Mouse (Mus musculus) Patski (cell line): Measurements from ENCODE around the gene Gm17949. TPM values are rescaled to one million over a fixed set of nuclear protein-coding genes. Genes with fewer than 3 reads are reported as not detected.

Source experiments
- ATAC-seq: fragments of 100-300 bp; one replicate; pipeline ENCODE4 v1.8.0; 2021
- CTCF ChIA-PET: fragments of 350-600 bp; sonication (Branson Sonifier 250); formaldehyde crosslinking; loops from one replicate; lab custom pipeline; 2022; ENCODE audit warnings: inconsistent platforms; lab: Charles Lee
- POLR2A ChIA-PET: fragments of 350-600 bp; sonication (Branson Sonifier 250); formaldehyde crosslinking; loops from one replicate; lab custom pipeline; 2022; ENCODE audit warnings: antibody characterized with exemption, inconsistent platforms; lab: Charles Lee
- DNase-seq: peaks from one replicate; pipeline ENCODE4 v3.0.0-alpha.2; 2011; ENCODE audit warnings: low read depth, low spot score
- H3K27me3 ChIP-seq: fragments of 371-371 bp; one replicate; pipeline ENCODE4 v1.5.1; 2021
- CTCF ChIP-seq: fragments of 100-300 bp; IDR thresholded peaks from one replicate; pipeline ENCODE4 v1.5.1; 2021
- in situ Hi-C: fragments of 300-500 bp; cut with MboI; formaldehyde crosslinking; loops from 3 replicates; pipeline ENCODE4 v1.11.1; 2018; ENCODE audit warnings: low pct_unique_long_range_greater_than_20kb, mixed read lengths
- polyA plus RNA-seq: library from polyadenylated mRNA; unstranded; gene quantifications from one replicate; pipeline ENCODE4 v1.2.3, GENCODE M21; 2021

Gm17949 gene
- not detected for polyA plus RNA-seq

- DNase-seq (peak; percentile 99), ATAC-seq (peak; percentile 87)
- in situ Hi-C loops: no loop called here
- ChIA-PET CTCF (interaction anchor here (0.7 kb wide), 1 partner anchor 14 kb away, joined by 4 read pairs; the partner anchor contains the start of gene Alkbh7), POLR2A (no interaction called here)
- H3K27me3 ChIP-seq: no peaks in the 10 kb centered on the region
- no peak for TF ChIP-seq CTCF
Observed at GRCm38 (mm10) chr17:57011236-57012141, at the start of gene Gm17949, which contains the start of gene Gtf2f1. Gene Gm17949, plus strand, starts transcription at chr17:57011469. Gene Gtf2f1, minus strand, starts transcription at chr17:57011288.

- in situ Hi-C loops: no loop called here
- TF ChIP-seq CTCF: peak; percentile 39
- ATAC-seq (no peak), DNase-seq (no peak)
- CTCF ChIA-PET: no interaction called here
- peaks cover 23% of the 10 kb centered on the region for H3K27me3 ChIP-seq
- POLR2A ChIA-PET: no interaction called here
Observed at GRCm38 (mm10) chr17:56961880-56962279, 49.4 kb upstream of the Gm17949 start.

- TF ChIP-seq CTCF: no peak
- ChIA-PET CTCF (no interaction called here), POLR2A (interaction anchor here (0.6 kb wide), 1 partner anchor 379 kb away, joined by 3 read pairs; no protein-coding TSS in a partner anchor)
- ATAC-seq (no peak), DNase-seq (no peak)
- H3K27me3 ChIP-seq: peaks cover 32% of the 10 kb centered on the region
- in situ Hi-C loops: no loop called here
Observed at GRCm38 (mm10) chr17:56962642-56963405, 48.4 kb upstream of the Gm17949 start.

GRCm38 (mm10) chr17:56963646-56964045 is 47.6 kb upstream of the Gm17949 start:
- ChIA-PET POLR2A (interaction anchor here (0.6 kb wide), 1 partner anchor 378 kb away, joined by 3 read pairs; no protein-coding TSS in a partner anchor), CTCF (no interaction called here)
- ATAC-seq (no peak), DNase-seq (no peak)
- in situ Hi-C loops: no loop called here
- no peak for TF ChIP-seq CTCF
- peaks cover 40% of the 10 kb centered on the region for H3K27me3 ChIP-seq

GRCm38 (mm10) chr17:56969321-56969720 is 41.9 kb upstream of the Gm17949 start:
- TF ChIP-seq CTCF: no peak
- ATAC-seq (no peak), DNase-seq (no peak)
- in situ Hi-C loops: loop anchor here (5.0 kb wide), 1 partner anchor 42 kb away; no protein-coding TSS in a partner anchor
- ChIA-PET POLR2A (no interaction called here), CTCF (no interaction called here)
- peaks cover 60% of the 10 kb centered on the region for H3K27me3 ChIP-seq

- ATAC-seq: no peak
- CTCF ChIA-PET: no interaction called here
- no peak for TF ChIP-seq CTCF
Observed at GRCm38 (mm10) chr17:56970081-56970480, 41.2 kb upstream of the Gm17949 start.

GRCm38 (mm10) chr17:56973956-56974707 is 37.1 kb upstream of the Gm17949 start:
- peaks cover 24% of the 10 kb centered on the region for H3K27me3 ChIP-seq
- POLR2A ChIA-PET: no interaction called here

More at GRCm38 (mm10) chr17:56970081-56970480, 41.2 kb upstream of the Gm17949 start:
- POLR2A ChIA-PET: no interaction called here
- peaks cover 52% of the 10 kb centered on the region for H3K27me3 ChIP-seq
- in situ Hi-C loops: no loop called here
- no peak for DNase-seq

GRCm38 (mm10) chr17:56974708-56975240 is 36.5 kb upstream of the Gm17949 start:
- no peak for TF ChIP-seq CTCF
- no peak for ATAC-seq
- H3K27me3 ChIP-seq: peaks cover 18% of the 10 kb centered on the region
- no peak for DNase-seq
- ChIA-PET CTCF (interaction anchor here (1.0 to 1.1 kb wide), 2 partner anchors 12 to 15 kb away, joined by 3 read pairs; no protein-coding TSS in a partner anchor), POLR2A (no interaction called here)
- in situ Hi-C loops: no loop called here

More at GRCm38 (mm10) chr17:56973956-56974707, 37.1 kb upstream of the Gm17949 start:
- ATAC-seq (no peak), DNase-seq (no peak)
- CTCF ChIA-PET: no interaction called here
- TF ChIP-seq CTCF: no peak
- in situ Hi-C loops: no loop called here

- in situ Hi-C loops: no loop called here
- CTCF ChIA-PET: interaction anchor here (1.0 to 1.1 kb wide), 2 partner anchors 12 to 14 kb away, joined by 3 read pairs; no protein-coding TSS in a partner anchor
- no peak for TF ChIP-seq CTCF
- POLR2A ChIA-PET: no interaction called here
- DNase-seq (no peak), ATAC-seq (no peak)
- peaks cover 12% of the 10 kb centered on the region for H3K27me3 ChIP-seq
Observed at GRCm38 (mm10) chr17:56975391-56975790, 35.9 kb upstream of the Gm17949 start.
